Mouse (Mus musculus) cerebellum, postnatal 14 days (tissue): ENCODE measurements at regions not wholly inside any gene's neighbourhood (a gene's known extent, or its start where the extent isn't known, plus 50 kb on each side); places are given as distances from the start of the nearest gene placed in this dataset.

Experiments used
- DNase-seq, 2 experiments: peaks; one replicate each; pipeline ENCODE4 v3.0.0; 2021; ENCODE audit warnings: mixed read lengths in 2 of 2

DNA sequence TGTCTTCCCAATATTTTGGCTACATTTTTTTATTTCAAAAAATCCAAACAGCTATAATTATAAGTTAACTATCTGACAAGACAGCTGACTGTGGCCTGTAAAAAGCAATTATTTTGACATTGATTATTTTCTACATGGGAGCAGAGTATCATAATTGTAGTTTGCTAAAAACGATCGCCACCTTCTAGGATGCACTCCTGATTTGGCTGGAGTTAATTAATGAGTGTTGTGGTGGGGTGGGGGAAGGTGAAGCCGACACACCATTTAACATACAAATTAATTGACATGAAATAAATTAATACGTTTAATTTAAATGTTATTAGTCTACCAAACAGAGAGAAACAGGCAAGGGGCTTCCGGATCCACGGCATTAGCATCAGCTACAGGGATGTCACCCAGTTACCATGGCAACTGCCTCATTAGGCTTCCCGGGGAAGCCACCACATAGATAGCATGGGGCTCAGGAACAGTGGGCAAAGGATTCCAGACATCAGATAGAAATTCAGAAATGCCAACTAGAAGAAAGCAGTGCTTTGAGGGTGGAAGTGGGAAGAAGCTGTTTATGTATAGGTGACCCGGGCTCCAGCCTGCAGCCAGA lies 255.9 kb downstream of the Prdm2 start:
- DNase-seq: peak; percentile 38 to 52

DNA sequence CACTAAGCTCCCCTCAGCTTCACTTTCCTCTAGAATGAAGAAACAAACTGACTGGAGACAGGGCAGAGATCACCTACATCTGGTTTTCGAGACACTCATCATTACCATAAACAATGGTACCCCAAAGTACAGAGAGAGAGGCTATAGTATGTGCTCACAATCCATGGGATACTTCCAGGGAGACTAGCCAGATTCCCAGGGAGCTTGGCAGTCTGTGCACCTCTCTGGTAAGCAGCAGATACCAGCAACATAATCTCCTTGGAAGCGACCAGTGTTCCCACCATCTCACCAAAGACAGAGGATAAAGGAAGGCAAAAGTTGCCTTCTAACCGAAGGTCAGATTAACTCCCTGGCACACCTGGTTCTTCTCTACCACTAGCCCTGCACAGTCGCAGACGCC lies 256.4 kb downstream of the Prdm2 start:
- DNase-seq: peak; percentile 71 to 74

- DNase-seq: no peak
Measured at GRCm38 (mm10) chr4:142953724-142954123, 259.1 kb downstream of the Prdm2 start.

DNA sequence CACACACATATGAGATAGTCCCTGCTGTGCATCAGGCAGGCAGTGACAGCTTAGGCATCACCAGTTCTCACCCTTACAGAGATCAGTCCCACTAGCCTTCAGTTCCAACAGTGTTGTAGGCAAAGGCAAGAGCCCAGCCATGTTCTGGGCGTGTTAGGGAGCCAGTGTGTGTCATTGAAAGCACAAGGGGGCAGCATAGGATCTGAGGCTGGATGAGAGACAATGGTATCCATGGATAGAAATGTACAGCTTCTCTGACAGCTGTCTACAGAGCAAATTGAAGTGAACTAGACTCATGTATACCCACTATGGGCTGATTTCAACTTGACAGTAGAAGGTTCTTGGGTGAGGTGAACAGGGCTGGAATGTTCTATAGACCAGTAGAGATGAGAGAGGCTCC lies 259.9 kb downstream of the Prdm2 start:
- no peak for DNase-seq

DNA sequence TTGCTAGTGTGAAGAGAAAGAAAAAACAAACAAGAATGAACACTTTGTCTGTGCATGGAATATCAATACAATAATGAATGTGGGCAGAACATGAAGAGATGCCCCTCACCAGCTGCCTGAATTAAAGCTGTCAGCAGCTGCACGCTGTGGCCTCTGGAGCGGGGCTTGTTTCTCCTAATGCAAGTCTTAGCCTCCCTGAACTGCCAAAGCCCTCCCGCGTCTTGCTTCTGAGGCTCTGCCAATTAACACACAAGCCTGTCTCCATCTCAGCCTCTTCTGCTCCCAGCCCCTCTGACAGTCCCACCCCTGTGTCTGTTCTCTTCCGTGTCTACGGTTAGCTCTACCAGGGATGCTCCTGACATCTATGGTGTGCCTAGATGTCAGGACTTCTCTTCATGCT lies 265.1 kb downstream of the Prdm2 start:
- DNase-seq: peak; percentile 38 to 44

- peak; percentile 40 to 58 for DNase-seq
Measured at GRCm38 (mm10) chr4:142933627-142934026, 279.2 kb downstream of the Prdm2 start.

GRCm38 (mm10) chr4:142929245-142929644 lies 283.6 kb downstream of the Prdm2 start:
- no peak for DNase-seq

- peak; percentile 59 to 71 for DNase-seq
Measured at GRCm38 (mm10) chr4:142927328-142928108, 285.3 kb downstream of the Prdm2 start.

GRCm38 (mm10) chr4:142925111-142925510 lies 287.7 kb downstream of the Prdm2 start:
- peak; percentile 83 to 86 for DNase-seq

DNA sequence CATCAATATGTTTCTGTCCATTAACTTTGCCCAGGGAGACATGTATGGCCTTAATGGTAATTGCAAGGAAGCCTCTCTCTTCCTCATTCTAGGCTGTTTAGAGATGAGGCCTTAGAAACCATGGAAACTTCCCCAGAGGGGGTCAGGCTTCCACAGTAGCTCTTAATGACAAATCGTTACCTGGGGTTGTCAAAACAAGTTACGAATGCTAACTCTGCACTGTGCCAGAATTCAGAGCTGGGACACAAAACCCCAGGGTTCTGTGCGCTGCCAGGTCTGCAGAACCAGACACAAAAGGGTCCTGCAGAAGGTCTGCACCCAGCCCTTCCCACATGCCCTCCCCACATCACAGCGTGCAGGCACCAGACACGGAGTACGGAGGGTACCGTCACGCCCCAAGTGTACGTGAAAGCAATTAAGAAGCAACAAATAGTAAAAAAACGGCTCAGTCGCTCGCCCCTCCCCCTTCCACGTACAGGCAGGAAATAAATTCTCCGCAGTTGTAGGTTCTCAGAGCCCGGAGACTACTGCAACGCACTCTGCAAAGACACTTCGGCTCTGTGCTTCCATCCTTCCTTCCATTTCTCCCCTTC lies 303.3 kb downstream of the Prdm2 start:
- DNase-seq: no peak

- no peak for DNase-seq
Measured at GRCm38 (mm10) chr4:142908782-142909181, 304.0 kb downstream of the Prdm2 start.

DNA sequence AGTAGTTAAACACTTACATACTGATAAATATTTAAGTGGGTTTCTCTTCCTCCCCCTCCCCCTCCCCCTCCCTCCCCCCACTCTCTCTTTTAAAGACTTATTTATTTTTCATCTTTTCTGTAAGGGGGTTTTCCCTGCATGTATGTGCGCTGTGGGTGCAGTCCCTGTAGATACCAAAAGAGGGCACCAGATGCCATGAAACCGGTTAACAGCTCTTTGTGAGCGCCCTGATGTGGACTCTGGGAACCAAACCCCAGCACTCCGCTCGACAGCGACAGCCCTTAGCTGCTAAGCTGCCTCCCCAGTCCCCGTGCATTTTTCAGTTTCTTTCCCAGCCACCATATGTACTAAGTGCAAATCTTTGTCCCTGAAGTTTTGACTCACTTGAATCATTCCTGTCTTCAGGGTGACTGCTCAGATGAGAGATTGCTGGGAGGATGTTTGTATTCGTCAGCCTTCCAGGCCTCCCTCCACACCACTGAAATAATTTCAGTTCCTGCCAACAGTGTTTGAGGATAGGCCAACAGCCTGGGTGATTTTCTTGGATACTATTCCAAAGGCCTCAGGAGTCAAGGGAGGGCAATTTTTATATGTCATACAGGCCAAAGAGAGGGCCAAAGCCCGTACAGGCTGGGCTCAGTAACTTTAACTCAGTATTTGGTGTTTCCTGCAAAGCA lies 309.3 kb downstream of the Prdm2 start:
- DNase-seq: peak in 1 of 2 experiments; percentile 57

DNA sequence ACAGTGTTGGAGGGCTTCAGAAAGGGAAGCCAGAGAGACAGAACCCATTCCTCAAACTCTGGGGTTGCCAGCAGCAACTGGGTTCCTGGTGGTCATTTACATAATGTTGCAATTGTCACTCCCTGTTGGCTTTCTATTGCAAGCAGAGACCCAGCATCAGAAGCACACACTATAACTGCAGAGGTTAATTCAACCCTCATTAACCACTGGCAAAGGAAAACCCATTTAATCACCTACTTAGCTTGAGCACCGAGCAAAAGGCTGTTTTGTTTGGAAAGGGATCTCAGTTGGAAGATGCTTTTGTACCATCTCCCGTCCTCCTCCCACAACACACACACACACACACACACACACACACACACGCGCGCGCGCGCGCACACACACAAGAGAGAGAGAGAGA lies 312.0 kb downstream of the Prdm2 start:
- DNase-seq: no peak

DNA sequence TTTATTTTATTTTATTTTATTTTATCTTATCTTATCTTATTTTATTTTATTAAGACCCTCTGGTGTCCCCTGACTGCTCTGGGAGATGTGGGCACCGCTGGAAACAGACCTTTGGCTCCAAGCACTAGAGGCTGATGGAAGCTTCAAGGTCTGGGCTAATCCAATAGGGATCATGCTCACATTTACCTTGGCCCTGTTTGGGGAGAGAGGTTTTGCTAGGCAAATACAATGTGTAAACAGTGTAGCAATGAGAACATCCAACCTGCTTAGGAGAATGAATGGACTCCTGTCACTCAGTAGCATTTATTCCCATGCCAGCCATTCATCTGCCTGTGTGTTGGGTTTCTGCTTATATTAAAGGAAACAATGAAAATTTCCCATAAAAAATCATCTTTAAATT lies 313.8 kb downstream of the Prdm2 start:
- DNase-seq: no peak

- peak; percentile 55 to 64 for DNase-seq
Measured at GRCm38 (mm10) chr4:142890711-142891110, 322.1 kb downstream of the Prdm2 start.

- no peak for DNase-seq
Measured at GRCm38 (mm10) chr4:142888891-142889290, 323.9 kb downstream of the Prdm2 start.

GRCm38 (mm10) chr4:142887876-142888275 lies 324.9 kb downstream of the Prdm2 start:
- peak; percentile 52 to 66 for DNase-seq

GRCm38 (mm10) chr4:142880323-142880759 lies 332.5 kb downstream of the Prdm2 start:
- peak; percentile 93 for DNase-seq

DNA sequence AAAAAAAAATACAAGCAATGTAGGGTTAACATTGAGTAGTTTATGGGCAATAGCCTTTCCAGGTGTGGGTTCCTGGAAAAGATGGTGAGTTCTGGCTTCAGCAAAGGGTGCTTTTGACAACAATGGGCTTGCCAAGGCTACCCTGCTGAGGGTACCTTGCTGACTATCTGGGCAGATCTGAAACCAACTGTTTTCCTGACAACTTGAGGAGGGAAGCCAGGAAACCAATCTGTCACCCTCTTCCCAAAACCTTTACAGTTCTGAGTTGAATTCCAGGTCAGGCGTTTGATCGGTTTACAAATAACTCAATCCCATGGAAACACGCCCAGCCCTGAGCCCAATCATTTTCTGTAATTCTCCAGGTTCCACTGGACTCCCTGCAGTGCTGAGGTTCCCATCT lies 336.6 kb downstream of the Prdm2 start:
- peak; percentile 84 to 91 for DNase-seq

DNA sequence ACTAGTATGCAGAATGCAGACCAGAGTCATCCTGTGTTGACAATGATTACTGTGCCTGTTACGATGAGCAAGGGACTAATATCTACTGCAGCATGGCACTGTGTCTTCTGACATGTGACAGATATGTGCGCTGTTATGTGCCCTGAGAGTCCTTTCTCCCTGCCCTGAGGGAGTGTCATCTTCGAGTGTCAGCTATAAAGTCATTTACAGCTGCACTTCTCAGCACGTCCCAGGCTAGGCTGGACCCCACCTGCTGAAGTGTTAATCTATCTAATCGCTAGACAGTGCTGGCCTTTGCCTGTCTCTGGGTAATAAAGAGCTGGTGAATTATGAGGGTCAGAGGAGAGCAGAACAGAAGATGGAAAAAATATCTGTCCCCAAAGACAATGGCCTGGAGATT lies 337.7 kb downstream of the Prdm2 start:
- DNase-seq: no peak

DNA sequence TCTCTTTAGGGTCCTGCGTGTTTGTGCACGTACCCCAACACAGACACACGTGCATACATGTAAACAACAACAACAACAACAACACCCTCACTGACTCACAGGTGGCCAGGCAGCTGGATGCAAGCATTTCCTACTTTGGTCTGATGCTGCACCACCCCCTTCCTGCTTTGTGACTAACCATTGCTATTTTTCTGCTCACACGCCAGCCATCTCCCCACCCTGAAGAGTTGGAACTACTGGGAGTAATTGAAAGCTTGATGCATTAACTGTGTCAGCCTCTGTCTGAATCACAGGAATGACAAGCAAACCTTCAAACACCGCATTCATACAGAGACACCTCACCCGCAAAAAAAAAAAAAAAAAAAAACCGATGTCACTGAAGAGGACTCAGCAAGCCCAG lies 346.5 kb downstream of the Prdm2 start:
- DNase-seq: no peak

GRCm38 (mm10) chr4:142865593-142865992 lies 347.2 kb downstream of the Prdm2 start:
- no peak for DNase-seq

DNA sequence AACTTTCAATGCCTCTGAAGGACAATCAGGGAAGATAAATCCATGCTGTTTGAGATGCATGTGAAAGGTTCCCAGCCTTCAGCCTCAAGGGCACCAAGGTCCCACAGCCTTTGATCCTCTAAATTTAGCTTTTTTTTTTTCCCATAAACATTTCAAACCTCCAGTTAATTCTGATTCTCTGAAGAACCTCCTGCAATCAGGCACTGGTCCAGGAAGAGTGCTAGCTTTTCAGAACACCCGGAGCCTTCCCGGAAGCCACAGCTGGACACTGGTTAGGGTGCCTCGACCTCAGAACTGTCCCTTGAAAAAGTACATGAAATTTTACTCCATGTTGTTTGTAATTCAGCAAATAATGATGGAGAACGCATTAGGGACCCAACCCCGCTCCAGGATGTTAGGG lies 348.9 kb downstream of the Prdm2 start:
- DNase-seq: no peak
